Mouse (Mus musculus) kidney, adult 11 months (tissue): ENCODE measurements around the gene Tpcn2.

ENCODE experiments used
- DNase-seq: peaks from one replicate; pipeline ENCODE4 v3.0.0; 2022

Tpcn2 gene

GRCm38 (mm10) chr7:145146252-145146930 lies 137.4 kb downstream of the Tpcn2 start:
- DNase-seq = no peak

GRCm38 (mm10) chr7:145143502-145144070 lies 140.2 kb downstream of the Tpcn2 start:
- DNase-seq = no peak

GRCm38 (mm10) chr7:145140656-145141055 lies 143.2 kb downstream of the Tpcn2 start:
- no peak for DNase-seq

- DNase-seq = no peak
Measured at GRCm38 (mm10) chr7:145139576-145139975, 144.2 kb downstream of the Tpcn2 start.

- DNase-seq = no peak
Measured at GRCm38 (mm10) chr7:145139100-145139499, 144.7 kb downstream of the Tpcn2 start.

GRCm38 (mm10) chr7:145137871-145138270 lies 145.9 kb downstream of the Tpcn2 start:
- DNase-seq = no peak

GRCm38 (mm10) chr7:145136831-145137230 lies 147.0 kb downstream of the Tpcn2 start:
- no peak for DNase-seq
